Mouse (Mus musculus) CD4-positive, CD25-positive, alpha-beta regulatory T cell (primary cell): Measurements from ENCODE around the gene Ppa2. TPM values are rescaled to one million over a fixed set of nuclear protein-coding genes. Genes with fewer than 3 reads are reported as not detected.

Source experiments
- polyA plus RNA-seq: library from polyadenylated mRNA; unstranded; fragments of 100-300 nt; shearing (Covaris generic); gene quantifications from one replicate; pipeline ENCODE4 v1.2.1, GENCODE M21; 2017

Gene Ppa2
- polyA plus RNA-seq = 53.8 TPM

GRCm38 (mm10) chr3:133309954-133310808, at the start of gene Ppa2:
Gene Ppa2 (plus strand): TSS chr3:133310110.

Other genes starting within 250 kb of the Ppa2 start
- gene Ints12, start 218.3 kb upstream of the Ppa2 start, polyA plus RNA-seq = 21.2 TPM
- gene Gstcd, start 218.1 kb upstream of the Ppa2 start, polyA plus RNA-seq = 4.8 TPM
- 0.08 TPM for gene Arhgef38, start 75.2 kb upstream of the Ppa2 start, polyA plus RNA-seq
- gene Tet2, start 235.0 kb downstream of the Ppa2 start, polyA plus RNA-seq = 40.8 TPM